Mouse (Mus musculus) olfactory bulb, adult 2 months (tissue): ENCODE data around the gene Gm20696. TPM values are rescaled to one million over a fixed set of nuclear protein-coding genes. Genes with fewer than 3 reads are reported as not detected.

ENCODE experiments used
- H3K27ac ChIP-seq: fragments of 200-500 bp; 2 replicates; pipeline ENCODE4 v1.5.1; 2012; ENCODE audit warnings: low read depth, low read length; ENCODE audit not compliant: insufficient read depth
- H3K4me1 ChIP-seq: fragments of 200-500 bp; 2 replicates; pipeline ENCODE4 v1.6.1; 2012; ENCODE audit warnings: low read length; ENCODE audit not compliant: control insufficient read depth, insufficient read depth
- H3K4me3 ChIP-seq: fragments of 200-500 bp; 2 replicates; pipeline ENCODE4 v1.5.1; 2012; ENCODE audit warnings: mild to moderate bottlenecking, low read depth, low read length, moderate library complexity; ENCODE audit not compliant: insufficient read depth
- CTCF ChIP-seq: fragments of 200-500 bp; IDR thresholded peaks from 2 replicates; pipeline ENCODE4 v1.5.1; 2012; ENCODE audit warnings: low read depth, mild to moderate bottlenecking, low read length, moderate library complexity; ENCODE audit not compliant: insufficient read depth
- POLR2A ChIP-seq: fragments of 200-500 bp; IDR thresholded peaks from 2 replicates; pipeline ENCODE4 v1.6.1; 2012; ENCODE audit warnings: mild to moderate bottlenecking, low read depth, low read length, moderate library complexity; ENCODE audit not compliant: insufficient read depth
- WGBS: fragments of 180-500 bp; shearing (Covaris S2); methylation state at CpG from one replicate; pipeline ENCODE4 v1.1.7; 2018; 5-methylcytosine and 5-hydroxymethylcytosine counted together
- polyA plus RNA-seq: library from polyadenylated mRNA; stranded (reverse); fragments of >200 nt; gene quantifications from 2 replicates; pipeline ENCODE4 v1.2.4, GENCODE M21; 2012; ENCODE audit warnings: low replicate concordance; ENCODE audit not compliant: missing spikeins, insufficient read depth, insufficient read length

Gm20696 gene
- polyA plus RNA-seq, 1 experiment: not detected

GRCm38 (mm10) chr6:99632121-99632980 is 34.2 kb downstream of the Gm20696 start:
- TF ChIP-seq CTCF (no peak), POLR2A (no peak)
- WGBS: 91% methylated on average over 32 of the region's 32 CpGs
- H3K27ac ChIP-seq: no peak overlapping the region

GRCm38 (mm10) chr6:99631637-99632036 is 35.0 kb downstream of the Gm20696 start:
- 94% methylated on average over 5 of the region's 5 CpGs for WGBS
- Histone ChIP-seq H3K4me3 (no peak overlapping the region), H3K4me1 (peaks cover 4% of the 10 kb centered on the region), H3K27ac (no peak overlapping the region)
- TF ChIP-seq POLR2A (no peak), CTCF (no peak)

More at GRCm38 (mm10) chr6:99632121-99632980, 34.2 kb downstream of the Gm20696 start:
- H3K4me1 ChIP-seq: peaks cover 10% of the 10 kb centered on the region
- H3K4me3 ChIP-seq: no peak overlapping the region

GRCm38 (mm10) chr6:99629726-99630458 is 36.7 kb downstream of the Gm20696 start:
- no peaks in the 10 kb centered on the region; the same call in 1 of the 2 replicates for H3K4me1 ChIP-seq
- H3K27ac ChIP-seq: no peak overlapping the region
- TF ChIP-seq POLR2A (no peak), CTCF (no peak)
- 80% methylated on average over 8 of the region's 8 CpGs for WGBS
- H3K4me3 ChIP-seq: no peak overlapping the region

GRCm38 (mm10) chr6:99626347-99626746 is 40.2 kb downstream of the Gm20696 start:
- H3K4me1 ChIP-seq: peaks cover 7% of the 10 kb centered on the region
- no peak overlapping the region for H3K4me3 ChIP-seq
- 87% methylated on average over 2 of the region's 2 CpGs for WGBS
- no peak for TF ChIP-seq CTCF
- no peak for TF ChIP-seq POLR2A
- no peak overlapping the region for H3K27ac ChIP-seq

- WGBS: 54% methylated on average over 7 of the region's 7 CpGs
- TF ChIP-seq CTCF (no peak), POLR2A (no peak)
- no peak overlapping the region for H3K27ac ChIP-seq
- H3K4me1 ChIP-seq: peaks cover 7% of the 10 kb centered on the region
- no peak overlapping the region for H3K4me3 ChIP-seq
Observed at GRCm38 (mm10) chr6:99625803-99626202, 40.8 kb downstream of the Gm20696 start.

- WGBS: 75% methylated on average over 7 of the region's 7 CpGs
- peaks cover 7% of the 10 kb centered on the region for H3K4me1 ChIP-seq
- no peak for TF ChIP-seq CTCF
- no peak for TF ChIP-seq POLR2A
- no peak overlapping the region for H3K27ac ChIP-seq
- H3K4me3 ChIP-seq: no peak overlapping the region
Observed at GRCm38 (mm10) chr6:99625306-99625705, 41.3 kb downstream of the Gm20696 start.

GRCm38 (mm10) chr6:99624542-99624941 is 42.1 kb downstream of the Gm20696 start:
- peaks cover 9% of the 10 kb centered on the region for H3K4me1 ChIP-seq
- TF ChIP-seq CTCF: no peak
- no peak for TF ChIP-seq POLR2A
- H3K27ac ChIP-seq: no peak overlapping the region
- 90% methylated on average over 3 of the region's 3 CpGs for WGBS
- no peak overlapping the region for H3K4me3 ChIP-seq

- TF ChIP-seq CTCF: no peak
- no peak overlapping the region for H3K27ac ChIP-seq
- H3K4me1 ChIP-seq: peaks cover 11% of the 10 kb centered on the region
- no peak overlapping the region for H3K4me3 ChIP-seq
- WGBS: 35% methylated on average over 6 of the region's 6 CpGs
Observed at GRCm38 (mm10) chr6:99623641-99624040, 43.0 kb downstream of the Gm20696 start.

- TF ChIP-seq POLR2A: no peak
- no peak for TF ChIP-seq CTCF
- peaks cover 17% of the 10 kb centered on the region for H3K4me1 ChIP-seq
- 83% methylated on average over 4 of the region's 4 CpGs for WGBS
- no peak overlapping the region for H3K27ac ChIP-seq
- no peak overlapping the region for H3K4me3 ChIP-seq
Observed at GRCm38 (mm10) chr6:99621167-99621566, 45.4 kb downstream of the Gm20696 start.
